In the genomic region with DNA sequence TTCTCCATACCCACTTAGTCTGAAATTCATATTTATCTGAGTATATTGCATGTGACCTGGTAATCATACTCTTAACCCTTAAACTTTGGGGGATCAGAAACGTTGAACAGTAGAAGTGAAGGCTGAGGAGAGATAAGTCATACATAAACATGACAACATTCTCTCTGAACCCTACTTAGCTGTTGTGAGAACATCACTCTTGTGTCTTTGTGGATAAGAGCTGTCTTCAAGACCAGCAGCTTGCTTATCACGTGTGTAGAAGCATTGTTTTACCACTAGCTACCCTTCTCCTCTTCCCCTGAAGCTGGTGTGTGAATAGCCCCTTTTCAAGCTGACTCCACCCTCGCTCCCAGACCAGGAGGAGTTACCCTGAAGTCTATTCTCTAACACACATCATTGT, we compare ENCODE assay signal across 23 mouse cellular contexts.
DNase-seq lines count a peak whose midpoint lies in the region; ATAC-seq and TF ChIP-seq lines count a peak whose summit lies in the region.
"Had no signal": no experiment of that assay in that cellular context is flagged by ENCODE, and none has a peak within 500 bp of the region (broad histone marks: within the 10 kb centered on the region; RNA-seq: fewer than 3 reads in every experiment).

No protein-coding gene starts in this region.

- WGBS in liver, embryonic 11.5 days: 29% methylated on average over 3 of the region's 3 CpGs
- WGBS in liver, embryonic 15.5 days (ENCODE audit: insufficient replicate concordance): 14% methylated on average over 3 of the region's 3 CpGs

- H3K4me2 ChIP-seq in liver, embryonic 11.5 days: no peak overlapping the region
- no peak overlapping the region for H3K4me2 ChIP-seq in liver, embryonic 15.5 days
- H3K4me2 ChIP-seq: embryonic facial prominence, embryonic 12.5 days; forebrain, embryonic 15.5 days; heart, embryonic 13.5 days; hindbrain, embryonic 15.5 days had no signal

- no peak overlapping the region for H3K27ac ChIP-seq in MEL (ENCODE audit: control insufficient read depth, low read depth, low read length)
- H3K27ac ChIP-seq in liver, embryonic 11.5 days (ENCODE audit: low read depth, low read length): peak overlapping the region; percentile 63
- peak overlapping the region; percentile 80 for H3K27ac ChIP-seq in liver, embryonic 15.5 days (replicated peaks)
- H3K27ac ChIP-seq: embryonic facial prominence, embryonic 12.5 days; forebrain, embryonic 15.5 days; heart, embryonic 13.5 days; hindbrain, embryonic 15.5 days had no signal

- H3K4me3 ChIP-seq in MEL (ENCODE audit: control insufficient read depth in 1 of 2, insufficient read depth in 1 of 2, low read depth in 2 of 2, low read length in 2 of 2): no peak overlapping the region
- no peak overlapping the region for H3K4me3 ChIP-seq in liver, embryonic 11.5 days (ENCODE audit: low read depth, low read length)
- no peak overlapping the region for H3K4me3 ChIP-seq in liver, embryonic 15.5 days (replicated peaks)
- H3K4me3 ChIP-seq: embryonic facial prominence, embryonic 12.5 days; forebrain, embryonic 15.5 days; heart, embryonic 13.5 days; hindbrain, embryonic 15.5 days had no signal

- no peak for TF ChIP-seq RAD21 in MEL (IDR thresholded peaks at IDR 0.05; ENCODE audit: low read depth, low read length)

- peak; percentile 67 for DNase-seq in MEL (ENCODE audit: low read depth, low spot score)
- no peak for DNase-seq in liver, embryonic 11.5 days (ENCODE audit: low spot score)
- DNase-seq in layer of hippocampus, adult 9-11 months: no peak
- no peak for DNase-seq in lung, postnatal 25 days (ENCODE audit: low spot score)
- DNase-seq in urinary bladder, adult 2 months (ENCODE audit: low spot score): no peak
- DNase-seq: adrenal gland, postnatal 14 days; B cell, adult 2 months; cerebellum, adult 18-20 months; cerebellum, adult 9-11 months; cerebellum, postnatal 36 days; embryo, embryonic 11 days; gastrocnemius, postnatal 36 days; heart, adult 11 months; heart, postnatal 36 days had no signal

- ATAC-seq in liver, embryonic 11.5 days (replicated peaks; ENCODE audit: low FRiP score): peak; percentile 70
- 0 out of 2 replicates have a peak, but pooled peaks have one; percentile 3 for ATAC-seq in liver, embryonic 15.5 days (ENCODE audit: insufficient read depth)
- peak; percentile 78 for ATAC-seq in megakaryocyte-erythroid progenitor cell, adult 5-6 weeks (replicated peaks; ENCODE audit: low FRiP score, low TSS enrichment, poor library complexity, severe bottlenecking)
- ATAC-seq: activated CD4-positive, CD25-positive, alpha-beta regulatory T cell, adult 4 months; CD4-positive, CD25-positive, alpha-beta regulatory T cell, adult 4 months; forebrain, embryonic 15.5 days had no signal

- H3K36me3 ChIP-seq in MEL (ENCODE audit: control insufficient read depth in 1 of 2, insufficient read depth in 2 of 2, low read length in 2 of 2): peaks cover 0 to 18% of the 10 kb centered on the region in 2 experiments; a peak in 2 of 4 replicates
- no peaks in the 10 kb centered on the region for H3K36me3 ChIP-seq in liver, embryonic 11.5 days (ENCODE audit: control insufficient read depth, insufficient read depth, low read length)
- H3K36me3 ChIP-seq in liver, embryonic 15.5 days (replicated peaks): no peaks in the 10 kb centered on the region
- H3K36me3 ChIP-seq: embryonic facial prominence, embryonic 12.5 days; forebrain, embryonic 15.5 days; G1E; heart, embryonic 13.5 days; hindbrain, embryonic 15.5 days had no signal

- peaks cover 4 to 18% of the 10 kb centered on the region in 2 experiments; a peak in 3 of 4 replicates for H3K4me1 ChIP-seq in MEL (ENCODE audit: control insufficient read depth in 1 of 2, insufficient read depth in 2 of 2, low read length in 2 of 2)
- peaks cover 38% of the 10 kb centered on the region for H3K4me1 ChIP-seq in liver, embryonic 11.5 days (replicated peaks; ENCODE audit: control insufficient read depth, insufficient read depth, low read length)
- H3K4me1 ChIP-seq in liver, embryonic 15.5 days (replicated peaks): peaks cover 51% of the 10 kb centered on the region
- H3K4me1 ChIP-seq: embryonic facial prominence, embryonic 12.5 days; forebrain, embryonic 15.5 days; hindbrain, embryonic 15.5 days had no signal

- TF ChIP-seq EP300 in MEL (IDR thresholded peaks at IDR 0.05; ENCODE audit: low read depth in 1 of 2, low read length in 2 of 2): peak; percentile 47 to 70; a peak in 3 of 4 replicates

- TF ChIP-seq POLR2A in MEL (IDR thresholded peaks at IDR 0.05; ENCODE audit: control insufficient read depth in 1 of 2, insufficient read depth in 1 of 2, low read depth in 1 of 2, low read length in 2 of 2, poor library complexity in 1 of 2): no peak

- H3K9ac ChIP-seq in MEL (ENCODE audit: control insufficient read depth, low read depth, low read length, poor library complexity, severe bottlenecking): no peak overlapping the region
- no peak overlapping the region for H3K9ac ChIP-seq in liver, embryonic 11.5 days (ENCODE audit: low read depth, low read length)
- no peak overlapping the region for H3K9ac ChIP-seq in liver, embryonic 15.5 days
- H3K9ac ChIP-seq: embryonic facial prominence, embryonic 12.5 days; forebrain, embryonic 15.5 days; heart, embryonic 13.5 days; hindbrain, embryonic 15.5 days had no signal

- H3K79me2 ChIP-seq in MEL (ENCODE audit: control insufficient read depth, insufficient read depth, low read length, poor library complexity): no peaks in the 10 kb centered on the region

- H3K27me3 ChIP-seq in MEL (ENCODE audit: control insufficient read depth in 1 of 2, insufficient read depth in 2 of 2, low read length in 2 of 2): peaks cover 0 to 3% of the 10 kb centered on the region in 2 experiments; a peak in 2 of 4 replicates
- no peaks in the 10 kb centered on the region for H3K27me3 ChIP-seq in liver, embryonic 11.5 days (replicated peaks; ENCODE audit: control insufficient read depth, insufficient read depth, low read length)
- H3K27me3 ChIP-seq in liver, embryonic 15.5 days: no peaks in the 10 kb centered on the region
- H3K27me3 ChIP-seq: embryonic facial prominence, embryonic 12.5 days; forebrain, embryonic 15.5 days; heart, embryonic 13.5 days; hindbrain, embryonic 15.5 days had no signal

- H3K9me3 ChIP-seq in MEL (replicated peaks; ENCODE audit: insufficient read depth, low read length): no peaks in the 10 kb centered on the region
- H3K9me3 ChIP-seq in liver, embryonic 11.5 days (ENCODE audit: control insufficient read depth, low read length): no peaks in the 10 kb centered on the region
- no peaks in the 10 kb centered on the region for H3K9me3 ChIP-seq in liver, embryonic 15.5 days (replicated peaks)
- H3K9me3 ChIP-seq: embryonic facial prominence, embryonic 12.5 days; forebrain, embryonic 15.5 days; G1E; heart, embryonic 13.5 days; hindbrain, embryonic 15.5 days had no signal

- TF ChIP-seq CTCF in MEL (IDR thresholded peaks at IDR 0.05 in 2 of 3, conservative IDR thresholded peaks at IDR 0.05 in 1 of 3; ENCODE audit: control insufficient read depth in 1 of 3, insufficient read depth in 1 of 3, low read depth in 2 of 3, low read length in 3 of 3, poor library complexity in 1 of 3, severe bottlenecking in 1 of 3): no peak

TF ChIP-seq in MEL, 35 proteins besides CTCF, POLR2A, EP300 and RAD21:
- 0 out of 2 replicates have a peak, but pooled peaks have one; percentile 35 for TF ChIP-seq TAL1 (IDR thresholded peaks at IDR 0.05; ENCODE audit: low read length)
- peak; percentile 17; the same call in 1 of the 2 replicates for TF ChIP-seq ETS1 (IDR thresholded peaks at IDR 0.05; ENCODE audit: low read depth, low read length)
- no peak for TF ChIP-seq POLR2AphosphoS5 (IDR thresholded peaks at IDR 0.05; ENCODE audit: borderline replicate concordance, low read depth, low read length)
- peak; percentile 44; the same call in 1 of the 2 replicates for TF ChIP-seq BHLHE40 (IDR thresholded peaks at IDR 0.05; ENCODE audit: borderline replicate concordance, low read depth, low read length)
- no peak for TF ChIP-seq CHD1 (IDR thresholded peaks at IDR 0.05; ENCODE audit: low read depth, low read length)
- 0 out of 2 replicates have a peak, but pooled peaks have one; percentile 17 for TF ChIP-seq MYC (IDR thresholded peaks at IDR 0.05; ENCODE audit: low read depth, low read length)
- TF ChIP-seq MAX (IDR thresholded peaks at IDR 0.05; ENCODE audit: low read length): peak; percentile 36; the same call in 1 of the 2 replicates
- TF ChIP-seq GATA1 (IDR thresholded peaks at IDR 0.05; ENCODE audit: low read depth, low read length): peak; percentile 41; the same call in 1 of the 2 replicates
- TF ChIP-seq USF1 (IDR thresholded peaks at IDR 0.05; ENCODE audit: low read depth, low read length): 0 out of 2 replicates have a peak, but pooled peaks have one; percentile 20
- no peak for TF ChIP-seq TCF12 (IDR thresholded peaks at IDR 0.05; ENCODE audit: low read depth, low read length)
- TF ChIP-seq ZKSCAN1 (IDR thresholded peaks at IDR 0.05; ENCODE audit: low read depth, low read length): no peak
- peak; percentile 59; the same call in 1 of the 2 replicates for TF ChIP-seq MYB (IDR thresholded peaks at IDR 0.05; ENCODE audit: low read depth, low read length)

Comparison
In these comparisons a context has a peak if more than half of its experiments do, and no peak if none do; other contexts are left out.
1. ATAC-seq: peak in every context shown above with its lines; median percentile 78 in megakaryocyte-erythroid progenitor cell, adult 5-6 weeks; 70 in liver, embryonic 11.5 days; 3 in liver, embryonic 15.5 days.